Mouse (Mus musculus): ENCODE results near the gene 4931406P16Rik.

4931406P16Rik gene

DNA sequence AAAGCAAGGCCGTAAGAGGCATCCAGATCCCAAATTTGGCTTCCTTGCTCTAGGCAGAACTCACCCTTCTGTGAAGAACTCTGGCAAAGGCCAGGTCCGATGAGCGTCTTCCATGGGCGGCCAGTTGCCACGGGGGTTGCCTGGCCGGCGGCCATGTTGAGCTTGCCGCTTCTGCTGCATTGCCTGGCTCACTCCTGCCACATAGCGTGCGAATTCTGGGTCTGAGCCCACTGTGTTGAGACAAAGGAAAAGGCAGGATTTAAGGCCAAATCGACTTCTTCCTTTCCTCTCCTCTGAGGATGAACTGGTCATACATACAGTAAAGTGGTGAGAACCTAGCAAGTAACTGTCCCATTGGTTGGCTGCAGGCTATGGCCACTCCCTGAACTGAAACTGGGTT, 71.2 kb downstream of the 4931406P16Rik start:
- DNase-seq, result peak; percentile 97 to 98

- peak; percentile 35 to 42 for DNase-seq
Measured at GRCm38 (mm10) chr7:34238086-34238485, 75.3 kb downstream of the 4931406P16Rik start.

GRCm38 (mm10) chr7:34235602-34236001, 77.7 kb downstream of the 4931406P16Rik start:
- peak in 1 of 2 experiments; percentile 8 for DNase-seq

GRCm38 (mm10) chr7:34234610-34235561, 78.5 kb downstream of the 4931406P16Rik start:
- DNase-seq, result peak in 1 of 2 experiments; percentile 10

DNA sequence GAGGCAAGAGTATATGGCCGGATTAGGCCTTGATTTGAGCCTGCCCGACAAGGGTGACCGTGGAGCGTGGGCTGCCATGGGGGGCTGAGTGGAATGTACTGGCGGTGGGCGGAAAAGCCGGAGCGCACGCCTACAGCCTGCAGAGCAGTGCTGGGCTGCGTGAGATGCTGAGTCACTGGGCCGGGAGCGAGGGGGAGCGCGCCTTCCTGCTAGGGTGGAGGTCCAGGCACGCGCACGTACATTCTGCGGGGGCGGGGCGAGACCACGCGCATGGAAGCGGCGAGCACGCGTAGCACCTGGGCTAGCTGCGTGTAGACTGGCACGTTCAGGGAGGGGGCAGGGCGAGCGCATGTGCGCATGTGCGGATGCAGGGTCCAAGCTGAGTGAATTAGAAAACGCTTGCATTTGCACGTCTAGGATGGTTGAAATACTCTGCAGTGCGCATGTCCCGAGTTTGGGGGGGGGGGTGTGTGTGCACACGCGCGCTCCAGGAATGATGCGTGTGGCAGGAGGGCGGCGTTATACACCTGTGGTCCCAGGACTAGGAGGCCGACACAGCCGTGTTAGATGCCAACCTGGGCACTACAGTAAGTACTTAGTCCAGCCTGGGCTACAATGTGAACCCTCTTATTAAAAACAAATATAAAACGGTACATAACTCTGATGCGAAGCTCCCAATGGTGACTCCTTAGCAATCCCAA, 79.3 kb downstream of the 4931406P16Rik start:
- peak; percentile 100 for DNase-seq

- peak in 1 of 2 experiments; percentile 2 for DNase-seq
Measured at GRCm38 (mm10) chr7:34232785-34233725, 80.3 kb downstream of the 4931406P16Rik start.

DNA sequence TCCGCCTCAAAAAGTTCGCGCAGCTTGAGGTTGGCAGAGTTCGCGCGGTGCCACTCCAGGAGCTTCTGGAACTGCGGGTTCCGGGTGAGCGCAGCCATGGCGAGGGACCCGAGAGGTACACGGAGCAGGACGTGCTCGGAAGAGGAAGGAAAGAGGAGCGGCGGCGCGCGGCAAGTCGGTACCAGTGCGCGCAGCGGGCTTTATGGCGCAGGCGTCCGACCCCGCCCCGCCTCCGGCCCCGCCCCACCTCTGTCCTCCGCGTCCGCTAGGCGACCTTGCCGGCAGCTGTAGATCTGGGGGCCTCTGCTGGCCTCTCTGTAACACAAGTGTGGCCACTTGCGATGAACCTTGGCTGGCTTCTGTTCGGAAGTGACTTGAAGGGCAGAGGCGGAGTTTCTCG, 83.2 kb downstream of the 4931406P16Rik start, which contains the start of gene Gpi1:
Gene Gpi1, minus strand, starts transcription at position 221 of the 400 bp plus-strand sequence.
- peak; percentile 83 to 90 for DNase-seq

DNA sequence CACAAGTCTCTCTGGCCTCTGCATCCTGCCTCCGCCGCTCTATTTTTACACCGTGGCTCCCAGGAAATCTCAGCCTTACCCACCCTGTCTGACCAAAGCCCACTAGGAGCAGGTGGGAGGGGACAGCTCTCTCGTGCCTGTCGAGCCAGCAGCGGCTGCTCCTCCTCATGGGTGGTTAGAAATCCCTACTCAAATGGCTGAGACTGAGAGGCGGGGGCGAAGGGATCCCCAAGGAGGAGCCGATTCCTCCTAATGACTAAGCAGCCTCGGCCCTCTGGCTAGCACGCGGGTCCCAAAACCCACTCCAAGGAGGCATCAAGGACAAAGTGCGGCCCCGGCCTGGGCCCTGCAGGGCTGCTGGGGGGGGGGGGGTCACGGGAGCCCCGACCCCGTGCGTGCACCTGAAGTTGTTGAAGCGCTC, 83.7 kb downstream of the 4931406P16Rik start:
- DNase-seq, result peak; percentile 67 to 69

- DNase-seq, result no peak
Measured at GRCm38 (mm10) chr7:34229153-34229552, 84.2 kb downstream of the 4931406P16Rik start.

DNA sequence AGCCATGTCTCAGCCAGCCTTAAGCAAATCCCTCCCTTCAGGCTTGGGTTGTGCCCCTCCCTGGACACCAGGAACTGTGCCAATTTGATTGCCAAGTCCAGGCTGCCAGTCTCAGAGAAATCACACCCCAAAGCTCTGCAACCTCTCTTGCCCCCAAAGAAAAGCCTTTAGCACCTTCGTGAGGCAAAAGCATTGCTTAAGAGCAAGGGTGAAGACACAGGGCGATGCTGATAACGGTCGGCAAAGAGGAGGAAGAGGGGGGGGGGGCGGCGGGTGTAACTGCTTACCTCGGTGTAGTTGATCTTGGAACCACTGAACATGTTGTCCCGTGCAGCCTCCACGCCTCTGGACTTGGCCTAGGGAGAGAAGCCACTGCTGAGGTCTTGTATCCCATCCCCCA, 84.7 kb downstream of the 4931406P16Rik start:
- peak; percentile 63 to 64 for DNase-seq

DNA sequence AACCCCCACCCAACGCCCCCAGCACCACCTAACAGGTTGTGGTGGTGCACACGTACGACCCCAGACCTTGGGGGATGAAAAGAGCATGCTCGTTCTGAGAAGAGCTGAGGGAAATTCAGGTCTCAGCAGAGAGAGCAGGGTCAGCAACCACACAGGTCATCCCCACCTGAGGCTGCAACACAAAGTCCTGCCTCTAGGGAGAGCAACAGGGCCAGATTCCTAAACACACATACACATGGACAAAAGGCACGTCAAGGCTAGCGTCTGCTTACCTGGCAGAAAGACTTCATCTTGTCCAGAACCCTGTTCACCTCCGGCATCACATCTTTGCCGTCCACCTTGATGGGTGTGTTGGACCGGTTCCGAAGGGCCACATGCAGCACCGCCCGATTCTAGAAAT, 86.5 kb downstream of the 4931406P16Rik start:
- no peak for DNase-seq

DNA sequence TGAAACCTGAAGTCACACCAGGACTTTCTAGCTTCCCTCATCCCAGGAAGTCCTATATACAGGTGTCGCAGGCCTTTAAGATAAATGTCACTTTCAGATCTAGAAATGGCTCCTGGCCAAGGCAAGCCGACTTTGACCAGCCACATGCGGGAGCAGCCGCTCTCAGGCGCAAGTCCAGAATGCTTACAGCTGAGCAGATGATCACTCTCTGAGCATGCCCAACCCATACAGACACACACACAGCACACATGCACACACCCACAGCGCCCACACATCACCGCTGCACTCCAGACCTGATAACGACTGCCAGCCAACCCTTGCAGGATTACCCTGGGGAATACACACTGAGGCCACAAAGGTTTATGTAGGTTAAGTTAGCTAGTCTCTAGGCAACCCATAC, 87.3 kb downstream of the 4931406P16Rik start:
- DNase-seq, result peak; percentile 37 to 44

GRCm38 (mm10) chr7:34224308-34224707, 89.0 kb downstream of the 4931406P16Rik start:
- no peak for DNase-seq

GRCm38 (mm10) chr7:34222340-34222739, 91.0 kb downstream of the 4931406P16Rik start:
- DNase-seq, result no peak

- DNase-seq, result peak; percentile 53 to 63
Measured at GRCm38 (mm10) chr7:34221594-34222250, 91.6 kb downstream of the 4931406P16Rik start.

- DNase-seq, result no peak
Measured at GRCm38 (mm10) chr7:34218496-34218895, 94.9 kb downstream of the 4931406P16Rik start.

GRCm38 (mm10) chr7:34216474-34216873, 96.9 kb downstream of the 4931406P16Rik start:
- no peak for DNase-seq

DNA sequence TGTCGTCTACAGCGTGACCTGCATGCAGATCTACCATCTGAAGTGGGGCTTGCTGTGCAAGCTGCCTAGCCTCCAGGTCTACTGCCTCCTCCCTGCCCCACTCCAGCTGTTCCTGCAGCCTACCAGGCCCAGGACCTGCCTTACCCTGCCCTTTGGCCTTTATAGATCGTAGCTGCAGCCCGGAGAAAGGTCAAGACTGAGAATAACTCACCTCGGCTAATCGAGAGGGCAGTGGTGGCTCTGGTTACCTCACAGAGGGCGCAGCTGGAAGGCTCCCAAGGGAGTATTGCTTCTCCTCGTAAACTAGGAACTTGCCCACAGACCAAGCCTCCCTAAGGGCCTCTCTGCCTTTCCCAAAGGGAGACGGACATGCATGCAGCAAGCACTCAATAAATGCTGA, 97.9 kb downstream of the 4931406P16Rik start:
- no peak for DNase-seq

GRCm38 (mm10) chr7:34214644-34215043, 98.7 kb downstream of the 4931406P16Rik start:
- DNase-seq, result no peak

DNA sequence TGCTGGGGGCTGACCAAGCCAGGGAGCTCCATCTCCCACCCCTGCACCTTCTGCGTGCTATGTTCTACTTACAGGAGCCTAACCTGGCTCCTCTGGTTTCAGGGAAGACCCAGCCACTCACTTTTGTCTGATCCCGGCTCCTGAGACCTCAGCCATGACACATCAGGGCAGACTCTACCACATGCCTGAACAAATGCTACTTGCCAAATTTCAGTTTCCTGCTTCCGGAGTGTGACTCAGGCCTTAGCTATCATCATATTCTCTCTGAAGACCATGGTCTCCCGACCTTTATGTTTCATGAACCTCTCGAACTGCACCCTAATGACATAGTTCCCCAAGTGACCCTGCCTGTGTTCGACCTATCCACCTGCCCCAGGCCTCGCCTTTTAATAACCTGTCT, 100.1 kb downstream of the 4931406P16Rik start:
- no peak for DNase-seq

- DNase-seq, result no peak
Measured at GRCm38 (mm10) chr7:34208027-34208745, 105.2 kb downstream of the 4931406P16Rik start.
